Mouse (Mus musculus) cerebellum, adult 11-12 months (tissue): ENCODE results near the gene Faim.
A peak's percentile ranks its signal among the peaks of the same experiment; 100 is the strongest.

Experiments used
- DNase-seq: peaks from one replicate; pipeline ENCODE4 v3.0.0; 2022

Faim gene

GRCm38 (mm10) chr9:98985800-98986475 is at the start of gene Faim:
Faim (plus strand) TSS chr9:98986373.
- peak; percentile 98 for DNase-seq

DNA sequence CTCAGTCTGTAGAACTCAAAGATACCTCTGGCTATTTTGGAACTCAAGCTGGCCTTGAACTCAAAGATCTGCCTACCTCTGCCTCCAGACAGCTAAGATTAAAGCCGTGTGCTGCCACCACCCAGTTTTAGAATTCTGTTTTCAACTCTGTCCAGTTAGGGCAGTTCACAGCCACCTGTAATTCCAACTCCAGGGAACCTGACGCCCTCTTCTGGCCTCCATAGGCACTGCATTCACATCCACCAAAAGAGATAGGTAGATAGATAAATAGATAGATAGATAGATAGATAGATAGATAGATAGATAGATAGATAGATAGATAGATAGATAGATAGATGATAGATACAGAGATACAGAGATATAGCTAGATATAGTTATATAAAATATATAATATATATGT is 46.9 kb upstream of the Faim start:
- no peak for DNase-seq

DNA sequence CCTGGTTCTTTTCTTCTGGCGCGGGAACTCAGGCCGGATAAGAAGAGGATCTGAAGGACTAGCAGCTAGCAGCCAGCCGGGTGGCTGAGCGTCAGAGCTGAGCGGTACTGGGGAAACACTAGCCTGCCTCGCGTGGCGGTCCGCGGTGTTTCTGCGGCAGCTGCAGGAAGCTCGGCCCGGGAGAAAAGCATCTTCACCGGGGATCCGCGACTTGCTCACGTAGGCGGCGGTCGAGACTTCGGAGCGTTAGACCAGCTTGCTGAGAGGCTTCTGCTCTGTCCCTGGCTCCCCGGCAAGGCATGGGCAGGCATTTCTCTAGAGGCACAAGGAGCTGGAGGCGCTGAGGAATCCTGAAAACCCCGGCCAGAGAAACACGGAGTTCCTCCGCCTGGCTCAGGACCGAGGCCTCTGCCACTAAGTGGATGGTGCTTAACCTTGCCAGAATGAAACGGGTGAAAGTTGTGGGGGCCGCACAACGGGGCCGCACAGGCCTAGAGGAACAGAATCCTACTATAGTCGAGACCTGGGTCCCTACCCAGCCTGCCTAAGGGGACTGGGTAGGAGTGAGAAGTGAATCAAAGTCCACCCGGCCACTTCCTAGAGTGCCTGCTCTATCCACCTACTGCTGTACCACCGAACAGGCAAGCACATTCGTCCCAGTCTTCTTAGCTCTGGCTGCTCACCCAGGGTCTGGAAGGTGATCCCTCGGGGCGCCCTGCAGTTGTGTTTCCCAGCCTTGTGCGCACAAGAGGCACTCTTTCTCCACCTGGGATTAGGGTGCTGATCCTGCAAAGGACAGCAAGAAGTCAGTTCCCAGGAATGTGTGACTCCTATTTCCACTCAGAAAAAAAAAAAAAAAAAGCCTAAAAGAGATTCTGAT is 33.8 kb upstream of the Faim start:
- no peak for DNase-seq

DNA sequence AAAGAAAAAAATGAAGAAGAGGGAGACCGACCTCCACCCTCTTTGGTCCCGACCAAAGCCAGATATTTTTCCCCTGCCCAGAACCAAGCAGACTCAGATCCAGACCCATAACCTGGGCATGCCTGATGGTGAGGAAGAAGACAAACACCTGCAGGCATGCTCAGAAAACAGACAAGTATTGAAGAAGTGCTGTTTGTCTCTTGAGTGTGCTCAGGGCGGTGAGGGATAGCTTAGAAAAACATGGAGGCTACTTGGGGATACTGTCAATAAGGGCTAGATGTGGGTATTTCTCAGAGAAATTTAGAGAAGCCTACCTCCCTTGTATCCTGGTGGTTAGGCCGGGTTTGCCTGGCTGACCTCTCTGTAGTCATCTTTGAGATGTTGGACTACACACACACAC is 32.9 kb upstream of the Faim start:
- no peak for DNase-seq

GRCm38 (mm10) chr9:98953830-98954229 is 32.3 kb upstream of the Faim start:
- DNase-seq, result no peak

- DNase-seq, result no peak
Measured at GRCm38 (mm10) chr9:98954391-98955102, 31.6 kb upstream of the Faim start.

DNA sequence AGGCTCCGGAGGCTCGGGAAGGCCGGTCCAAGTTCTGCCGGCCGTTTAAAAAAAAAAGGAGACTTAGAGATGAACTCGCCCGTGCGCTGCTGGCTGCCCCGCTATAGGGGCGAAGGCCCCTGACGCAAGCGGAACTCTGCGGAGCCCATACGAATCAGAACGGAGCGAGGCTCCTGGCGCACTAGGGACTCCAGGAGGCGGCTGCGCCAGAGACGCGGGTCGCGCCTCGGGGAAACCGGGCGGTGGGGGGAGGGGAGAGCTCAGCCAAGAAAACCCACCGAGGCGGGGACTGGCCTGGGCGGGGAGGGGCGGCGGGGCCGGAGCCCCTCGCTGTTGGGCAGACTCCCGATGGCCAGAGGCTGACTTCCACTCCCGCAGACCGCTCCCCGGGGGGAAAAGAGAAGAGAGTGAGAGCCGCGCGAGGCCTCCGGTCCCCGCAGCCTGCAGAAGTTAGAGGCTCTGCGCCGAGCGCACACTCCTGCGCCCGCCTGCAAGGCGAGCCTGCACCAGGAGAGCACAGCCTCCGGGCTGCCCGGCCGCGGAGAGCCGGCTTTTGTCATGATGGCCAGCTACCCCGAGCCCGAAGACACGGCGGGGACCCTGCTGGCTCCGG is 31.0 kb upstream of the Faim start, which contains the start of gene Foxl2:
Gene Foxl2, plus strand, starts transcription at position 186 of the 613 bp plus-strand sequence.
- no peak for DNase-seq

DNA sequence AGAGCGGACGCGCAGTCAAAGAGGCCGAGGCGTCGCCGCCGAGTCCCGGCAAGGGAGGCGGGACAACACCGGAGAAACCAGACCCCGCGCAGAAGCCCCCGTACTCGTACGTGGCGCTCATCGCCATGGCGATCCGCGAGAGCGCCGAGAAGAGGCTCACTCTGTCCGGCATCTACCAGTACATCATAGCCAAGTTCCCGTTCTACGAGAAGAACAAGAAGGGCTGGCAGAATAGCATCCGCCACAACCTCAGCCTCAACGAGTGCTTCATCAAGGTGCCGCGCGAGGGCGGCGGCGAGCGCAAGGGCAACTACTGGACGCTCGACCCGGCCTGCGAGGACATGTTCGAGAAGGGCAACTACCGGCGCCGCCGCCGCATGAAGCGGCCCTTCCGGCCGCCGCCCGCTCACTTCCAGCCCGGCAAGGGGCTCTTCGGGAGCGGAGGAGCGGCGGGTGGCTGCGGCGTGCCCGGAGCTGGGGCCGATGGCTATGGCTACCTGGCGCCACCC is 30.4 kb upstream of the Faim start:
- no peak for DNase-seq

DNA sequence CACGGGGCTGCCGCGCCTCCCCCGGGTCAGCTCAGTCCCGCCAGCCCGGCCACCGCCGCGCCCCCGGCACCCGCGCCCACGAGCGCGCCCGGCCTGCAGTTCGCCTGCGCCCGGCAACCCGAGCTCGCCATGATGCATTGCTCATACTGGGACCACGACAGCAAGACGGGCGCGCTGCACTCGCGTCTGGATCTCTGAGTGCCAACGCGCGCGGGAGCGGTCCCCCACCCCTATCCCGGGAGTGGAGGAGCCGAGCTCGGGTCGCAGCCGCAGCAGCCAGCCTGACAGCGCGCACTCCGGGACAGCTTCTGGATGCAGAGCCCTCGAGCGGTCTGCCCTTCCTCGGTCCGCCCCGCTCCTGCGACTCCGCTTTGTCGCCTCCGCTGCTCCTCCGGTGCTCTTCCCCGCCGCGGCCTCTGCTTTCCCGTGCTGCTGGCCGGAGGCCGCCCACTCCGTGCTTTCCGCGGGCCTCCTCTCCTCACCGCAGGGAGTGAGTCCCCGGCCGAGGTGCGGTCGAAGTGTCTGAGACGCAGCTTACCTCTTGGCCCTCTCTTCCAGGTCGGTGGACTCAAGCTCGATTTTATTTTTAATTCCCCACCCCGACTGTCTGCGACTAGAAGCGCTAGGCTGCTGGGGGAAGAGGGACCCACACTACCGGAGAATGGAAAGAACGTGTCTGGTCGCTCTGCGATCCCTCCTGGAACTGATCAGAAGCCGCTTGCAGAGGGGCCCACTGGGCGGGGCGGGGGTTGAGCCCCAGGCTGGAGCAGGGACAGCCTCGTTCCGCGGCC is 29.4 kb upstream of the Faim start:
- no peak for DNase-seq

- no peak for DNase-seq
Measured at GRCm38 (mm10) chr9:98957751-98958351, 28.3 kb upstream of the Faim start.

DNA sequence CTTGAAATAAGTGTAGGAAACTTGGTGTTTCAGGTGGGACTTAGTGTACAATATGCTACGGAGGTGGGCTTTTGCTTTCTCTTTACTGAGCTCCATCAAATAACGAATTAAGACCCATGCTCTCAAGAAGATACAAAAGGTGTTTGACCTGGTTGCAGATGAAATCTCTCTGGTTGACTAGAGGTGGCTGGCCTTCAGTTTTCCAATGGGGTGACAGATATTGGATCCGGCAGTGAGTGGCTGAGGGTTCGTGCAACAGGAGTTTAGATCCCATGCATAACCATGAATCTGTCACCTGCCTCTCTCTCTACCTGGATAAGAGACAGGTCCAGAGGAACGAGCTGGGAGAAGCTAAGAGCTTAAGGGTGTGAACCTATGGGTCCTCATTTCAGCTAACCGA is 27.5 kb upstream of the Faim start:
- DNase-seq, result no peak

- no peak for DNase-seq
Measured at GRCm38 (mm10) chr9:98959851-98960250, 26.3 kb upstream of the Faim start.

GRCm38 (mm10) chr9:98960348-98960747 is 25.8 kb upstream of the Faim start:
- DNase-seq, result no peak

DNA sequence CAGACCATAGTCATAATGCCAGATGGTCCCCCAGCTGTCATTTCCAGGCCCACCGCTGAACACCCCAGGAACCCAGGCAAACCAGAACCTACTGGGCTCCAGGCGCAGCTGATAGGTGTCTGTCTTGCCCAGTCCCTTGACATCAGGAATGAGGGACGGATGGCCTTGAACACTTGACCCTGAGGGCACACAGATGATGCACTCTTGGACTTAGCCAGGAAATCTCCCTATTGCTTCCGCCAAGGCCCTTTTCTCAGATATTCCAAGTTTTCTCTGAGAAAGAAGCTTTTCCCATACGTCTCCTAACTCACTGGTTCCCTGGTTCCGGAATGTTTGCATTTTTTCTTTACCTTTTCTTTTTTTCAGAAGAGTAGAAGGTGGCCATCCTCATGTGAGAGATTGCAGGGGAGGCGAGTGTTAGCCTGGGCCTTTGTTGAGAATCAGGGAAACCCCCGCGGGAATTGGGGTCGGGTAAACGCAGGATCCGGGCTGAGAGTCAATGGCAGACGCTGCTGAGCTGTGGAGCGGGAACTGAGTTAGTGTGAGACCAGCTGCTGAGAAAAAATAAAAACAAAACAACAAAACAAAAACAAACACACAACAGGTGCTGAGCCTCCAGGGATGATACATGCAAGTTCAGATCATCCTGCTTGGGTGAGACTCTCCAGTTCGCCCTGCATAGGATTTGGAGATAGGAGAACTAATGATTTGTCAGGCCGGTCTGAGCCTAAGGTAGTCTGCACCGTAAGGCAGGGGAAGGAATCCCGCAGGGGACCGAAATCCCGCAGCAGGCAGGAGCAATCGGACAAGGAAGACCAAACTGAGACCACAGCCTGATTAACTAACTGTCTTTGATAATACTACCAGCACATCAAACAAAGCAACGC is 24.3 kb upstream of the Faim start:
- DNase-seq, result no peak

DNA sequence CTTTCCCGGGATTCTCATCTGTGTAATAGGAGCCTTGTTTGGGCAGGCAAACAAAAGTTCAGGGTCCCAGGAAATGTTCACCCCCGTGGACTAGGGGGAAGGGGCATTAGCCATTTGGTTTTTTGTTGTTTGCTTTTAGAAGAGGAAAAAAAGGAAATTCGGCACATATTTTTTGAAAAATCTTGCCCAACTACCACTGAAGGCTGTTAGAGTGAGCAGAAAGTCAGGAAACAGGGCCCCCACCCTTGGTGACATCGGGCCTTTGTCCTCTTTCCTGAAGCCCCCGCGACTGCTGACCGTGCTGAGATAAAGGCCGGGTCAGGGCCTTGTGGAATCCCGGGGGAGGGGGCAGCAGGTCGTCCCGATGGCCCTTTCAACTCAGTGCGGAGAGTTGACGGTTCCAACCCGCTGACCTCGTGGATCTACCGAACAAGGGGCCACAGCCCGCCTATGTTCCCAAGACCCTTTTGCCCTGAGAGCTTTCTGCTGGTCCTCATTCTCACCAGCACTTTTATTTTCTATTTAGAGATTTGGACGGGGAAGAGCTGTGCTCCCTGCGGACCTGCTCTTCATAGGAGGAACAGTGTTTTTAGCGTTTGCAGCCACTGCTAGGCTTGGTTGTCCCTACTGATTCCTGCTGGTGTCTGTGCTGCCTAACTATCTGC is 23.6 kb upstream of the Faim start:
- DNase-seq, result no peak

- no peak for DNase-seq
Measured at GRCm38 (mm10) chr9:98963661-98964060, 22.5 kb upstream of the Faim start.

GRCm38 (mm10) chr9:98965084-98965483 is 21.1 kb upstream of the Faim start:
- no peak for DNase-seq

GRCm38 (mm10) chr9:98973101-98973521 is 13.1 kb upstream of the Faim start:
- DNase-seq, result no peak

DNA sequence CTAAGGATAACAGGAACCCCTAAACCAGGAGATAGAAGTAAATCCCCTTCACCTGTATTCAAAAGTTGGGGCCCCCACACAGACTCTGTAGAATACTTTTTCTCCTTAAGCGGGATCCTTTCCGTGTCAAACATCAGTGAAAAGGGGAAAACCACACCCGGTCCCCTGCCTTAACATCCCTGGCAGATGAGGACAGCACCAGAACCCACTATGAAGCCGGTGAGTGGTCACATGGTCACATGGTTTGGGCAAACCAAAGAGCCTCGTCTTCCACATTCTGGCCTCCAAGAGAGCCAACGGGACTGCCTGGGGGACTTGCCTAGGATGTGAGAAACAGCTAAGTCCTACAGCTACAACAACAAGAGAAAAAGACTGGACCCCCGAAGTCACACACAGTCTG is 12.6 kb upstream of the Faim start:
- DNase-seq, result no peak

GRCm38 (mm10) chr9:98974898-98975297 is 11.3 kb upstream of the Faim start:
- DNase-seq, result no peak
